Mouse (Mus musculus) NIH3T3 (cell line): ENCODE data around the gene Zswim5.

ENCODE experiments used
- DNase-seq: peaks from one replicate; pipeline ENCODE4 v3.0.0-alpha.2; 2012; ENCODE audit warnings: low read depth

Gene Zswim5

GRCm38 (mm10) chr4:116913318-116913717, 36.1 kb downstream of the Zswim5 start:
- DNase-seq = no peak

DNA sequence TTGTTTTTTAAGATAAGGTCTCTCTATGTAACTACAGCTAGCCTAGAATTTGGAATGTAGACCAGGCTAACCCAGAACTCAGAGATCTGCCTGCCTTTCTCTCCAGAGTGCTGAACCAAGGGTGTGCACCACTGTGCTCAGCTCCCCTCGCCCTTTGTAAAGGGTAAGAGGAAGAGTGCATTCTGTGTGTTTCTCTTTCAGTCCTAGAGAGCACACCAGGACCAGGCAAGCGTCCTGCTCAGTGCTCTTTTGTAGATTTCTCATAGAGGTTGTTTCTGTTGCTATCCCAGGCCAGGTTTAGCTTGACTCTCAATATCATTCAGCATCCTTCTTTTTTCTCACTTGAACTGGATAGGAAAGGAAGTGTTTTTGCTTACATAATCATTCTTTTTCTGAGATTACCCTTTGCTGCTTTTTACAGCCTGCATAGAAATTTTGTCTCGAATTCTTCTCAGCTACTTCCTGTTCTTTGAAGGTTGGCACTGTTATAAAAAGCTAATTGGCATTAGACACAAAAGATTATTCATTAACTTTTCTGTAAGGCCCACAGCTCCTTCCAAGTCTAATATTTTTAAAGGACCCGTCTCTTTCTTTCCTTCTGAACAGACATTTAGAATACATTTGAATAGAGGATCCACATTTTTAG, 51.0 kb downstream of the Zswim5 start:
- no peak for DNase-seq

GRCm38 (mm10) chr4:116939585-116939984, 62.4 kb downstream of the Zswim5 start:
- DNase-seq = no peak

DNA sequence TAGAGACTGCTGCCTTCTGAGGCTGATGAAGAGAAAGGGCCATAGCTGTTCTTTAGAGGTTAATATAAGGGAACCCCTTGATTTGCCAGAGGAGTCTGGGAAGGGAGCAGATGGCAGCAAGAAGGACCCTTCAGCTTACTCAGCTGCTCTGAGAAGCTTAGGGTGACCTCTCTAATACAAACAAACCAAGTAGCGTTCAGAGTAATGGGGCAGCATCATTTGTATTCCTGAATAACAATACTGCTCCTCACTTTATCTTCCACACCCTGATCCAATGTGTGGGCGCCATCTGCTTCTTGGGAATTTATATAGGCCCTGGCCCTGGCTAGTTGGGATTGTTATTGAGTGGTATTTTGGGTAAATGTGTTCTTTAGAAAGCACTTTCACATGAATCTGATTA, 65.5 kb downstream of the Zswim5 start:
- DNase-seq = no peak

GRCm38 (mm10) chr4:116944055-116944454, 66.9 kb downstream of the Zswim5 start:
- no peak for DNase-seq

GRCm38 (mm10) chr4:116951642-116952041, 74.5 kb downstream of the Zswim5 start:
- DNase-seq = peak; percentile 59

- no peak for DNase-seq
These were observed 77.8 kb downstream of the Zswim5 start for GRCm38 (mm10) chr4:116954951-116955350.

- DNase-seq = peak; percentile 23
These were observed 99.3 kb downstream of the Zswim5 start for GRCm38 (mm10) chr4:116976503-116976902.

DNA sequence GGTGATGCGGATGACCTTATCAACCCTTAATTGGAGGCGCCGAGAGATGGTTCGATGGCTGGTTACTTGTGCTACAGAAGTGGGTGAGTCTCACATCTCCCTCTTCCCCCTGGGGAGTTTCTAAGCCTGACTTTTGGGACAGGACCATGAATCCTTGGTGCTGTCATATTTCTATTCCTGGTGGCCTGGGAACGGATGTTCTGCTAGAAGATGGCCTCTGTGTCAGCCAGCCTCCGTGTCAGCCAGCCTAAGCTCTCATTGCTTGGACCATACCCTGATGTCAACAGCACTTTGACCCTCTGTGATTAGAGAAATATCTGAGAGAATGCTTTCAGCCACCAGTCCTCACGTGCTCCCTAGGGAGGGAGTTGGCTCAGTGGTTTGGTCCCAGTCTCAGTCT, 108.5 kb downstream of the Zswim5 start:
- no peak for DNase-seq

DNA sequence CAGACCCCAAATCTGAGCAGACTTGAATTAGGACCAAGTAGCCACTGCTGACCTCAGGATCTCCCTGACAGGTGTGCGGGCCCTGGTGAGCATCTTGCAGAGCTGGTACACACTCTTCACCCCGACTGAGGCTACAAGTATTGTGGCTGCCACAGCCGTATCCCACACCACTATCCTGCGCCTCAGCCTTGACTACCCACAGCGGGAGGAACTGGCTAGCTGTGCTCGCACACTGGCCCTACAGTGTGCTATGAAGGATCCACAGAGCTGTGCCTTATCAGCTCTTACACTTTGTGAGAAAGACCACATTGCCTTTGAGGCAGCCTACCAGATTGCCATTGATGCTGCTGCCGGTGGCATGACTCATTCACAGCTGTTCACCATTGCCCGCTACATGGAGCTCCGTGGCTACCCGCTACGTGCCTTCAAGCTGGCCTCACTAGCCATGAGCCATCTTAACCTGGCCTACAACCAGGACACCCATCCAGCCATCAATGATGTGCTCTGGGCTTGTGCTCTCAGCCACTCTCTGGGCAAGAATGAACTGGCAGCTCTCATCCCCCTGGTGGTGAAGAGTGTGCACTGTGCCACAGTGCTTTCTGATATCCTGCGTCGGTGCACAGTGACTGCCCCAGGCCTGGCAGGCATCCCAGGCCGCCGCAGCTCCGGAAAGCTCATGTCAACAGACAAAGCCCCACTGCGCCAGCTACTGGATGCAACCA, 109.4 kb downstream of the Zswim5 start:
- peak; percentile 50 for DNase-seq

GRCm38 (mm10) chr4:116987122-116987456, 109.9 kb downstream of the Zswim5 start:
- DNase-seq = no peak

GRCm38 (mm10) chr4:116989731-116990130, 112.6 kb downstream of the Zswim5 start:
- no peak for DNase-seq

DNA sequence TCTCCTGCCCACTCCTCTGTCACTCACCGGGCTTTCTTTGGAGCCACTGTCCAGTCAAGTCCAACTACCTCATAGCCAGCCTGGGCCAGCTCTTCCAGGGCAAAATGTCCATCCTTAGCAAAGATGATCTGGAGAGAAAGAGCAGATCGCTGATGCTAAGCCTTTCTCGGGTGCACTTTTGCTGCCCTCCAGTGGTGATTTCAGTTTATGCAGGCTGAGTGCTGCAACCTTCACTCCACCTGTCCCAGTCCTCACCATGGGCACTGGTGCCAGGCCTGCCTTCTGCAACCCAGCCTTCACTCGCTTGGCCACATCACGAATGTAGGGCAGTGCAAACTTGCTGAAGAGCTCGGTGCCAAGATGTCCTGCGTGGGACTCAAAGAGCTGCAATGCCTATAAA, 114.2 kb downstream of the Zswim5 start:
- peak; percentile 90 for DNase-seq

GRCm38 (mm10) chr4:116993672-116994621, 116.8 kb downstream of the Zswim5 start, which contains the start of gene Urod:
Gene Urod, minus strand, starts transcription at chr4:116994413.
- peak; percentile 98 for DNase-seq

DNA sequence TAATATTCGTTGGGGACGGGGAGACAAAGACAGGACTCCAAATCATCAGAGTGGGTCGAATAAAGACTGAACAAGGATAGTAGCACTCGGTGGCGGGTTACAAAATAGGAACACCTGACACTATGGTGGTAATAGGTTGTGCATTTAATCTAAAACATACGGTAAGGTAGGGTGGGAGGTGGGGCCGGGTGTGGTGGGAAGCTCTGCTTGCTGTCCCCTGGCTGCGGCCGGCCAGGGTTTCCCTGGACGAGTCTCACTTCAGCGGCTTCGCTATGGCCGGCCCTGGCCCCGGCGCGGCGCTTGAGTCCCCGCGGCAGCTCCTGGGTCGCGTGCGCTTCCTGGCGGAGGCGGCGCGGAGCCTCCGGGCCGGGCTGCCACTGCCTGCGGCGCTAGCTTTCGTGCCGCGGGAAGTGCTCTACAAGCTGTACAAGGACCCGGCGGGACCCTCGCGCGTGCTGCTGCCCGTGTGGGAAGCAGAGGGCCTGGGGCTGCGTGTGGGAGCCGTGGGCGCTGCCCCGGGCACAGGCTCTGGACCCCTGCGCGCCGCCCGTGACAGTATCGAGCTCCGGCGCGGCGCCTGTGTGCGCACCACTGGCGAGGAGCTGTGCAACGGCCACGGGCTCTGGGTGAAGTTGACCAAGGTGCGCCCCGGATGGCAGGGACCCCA, 118.1 kb downstream of the Zswim5 start, which contains the start of gene Hectd3:
TSS of gene Hectd3 (plus strand) at position 187 of the 667 bp plus-strand sequence.
- DNase-seq = peak; percentile 80

DNA sequence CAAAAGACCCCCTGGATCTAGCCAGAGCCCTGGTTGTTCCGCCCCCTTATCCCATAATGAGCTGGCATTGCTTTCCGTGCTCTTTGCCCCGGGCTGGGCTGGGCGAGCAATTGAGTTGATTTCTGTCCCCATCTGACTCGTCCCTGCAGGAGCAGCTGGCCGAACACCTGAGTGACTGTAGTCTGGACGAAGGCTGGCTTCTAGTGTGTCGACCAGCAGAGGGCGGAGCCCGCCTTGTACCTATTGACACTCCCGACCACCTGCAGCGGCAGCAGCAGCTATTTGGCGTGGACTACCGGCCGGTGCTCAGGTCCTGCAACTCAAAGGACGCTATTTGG, 118.6 kb downstream of the Zswim5 start:
- peak; percentile 63 for DNase-seq

DNA sequence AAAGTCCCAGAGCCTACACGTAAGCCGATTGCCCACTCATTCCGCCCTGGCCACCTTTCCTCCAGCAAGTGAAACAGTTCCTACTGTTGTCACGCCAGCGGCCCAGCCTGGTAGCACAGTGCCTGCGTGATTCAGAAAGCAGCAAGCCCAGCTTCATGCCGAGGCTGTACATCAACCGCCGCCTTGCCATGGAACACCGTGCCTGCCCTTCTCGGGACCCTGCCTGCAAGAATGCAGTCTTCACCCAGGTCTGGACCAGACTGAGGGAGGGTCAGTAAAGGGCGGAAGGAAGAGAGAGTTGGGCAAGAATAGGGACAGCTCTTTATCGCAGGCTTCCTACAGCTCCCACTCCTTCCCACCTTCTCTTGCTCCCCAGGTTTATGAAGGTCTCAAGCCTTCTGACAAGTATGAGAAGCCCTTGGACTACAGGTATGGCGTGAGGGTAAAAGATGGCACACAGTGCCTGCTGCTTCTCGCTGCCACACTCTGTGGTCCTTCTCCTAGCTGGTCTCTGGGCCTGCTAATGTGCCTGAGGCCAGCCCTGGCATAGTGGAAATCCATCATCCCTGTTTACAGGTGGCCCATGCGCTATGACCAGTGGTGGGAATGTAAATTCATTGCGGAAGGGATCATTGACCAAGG, 122.5 kb downstream of the Zswim5 start:
- DNase-seq = no peak

GRCm38 (mm10) chr4:117001957-117002356, 124.8 kb downstream of the Zswim5 start:
- DNase-seq = no peak

DNA sequence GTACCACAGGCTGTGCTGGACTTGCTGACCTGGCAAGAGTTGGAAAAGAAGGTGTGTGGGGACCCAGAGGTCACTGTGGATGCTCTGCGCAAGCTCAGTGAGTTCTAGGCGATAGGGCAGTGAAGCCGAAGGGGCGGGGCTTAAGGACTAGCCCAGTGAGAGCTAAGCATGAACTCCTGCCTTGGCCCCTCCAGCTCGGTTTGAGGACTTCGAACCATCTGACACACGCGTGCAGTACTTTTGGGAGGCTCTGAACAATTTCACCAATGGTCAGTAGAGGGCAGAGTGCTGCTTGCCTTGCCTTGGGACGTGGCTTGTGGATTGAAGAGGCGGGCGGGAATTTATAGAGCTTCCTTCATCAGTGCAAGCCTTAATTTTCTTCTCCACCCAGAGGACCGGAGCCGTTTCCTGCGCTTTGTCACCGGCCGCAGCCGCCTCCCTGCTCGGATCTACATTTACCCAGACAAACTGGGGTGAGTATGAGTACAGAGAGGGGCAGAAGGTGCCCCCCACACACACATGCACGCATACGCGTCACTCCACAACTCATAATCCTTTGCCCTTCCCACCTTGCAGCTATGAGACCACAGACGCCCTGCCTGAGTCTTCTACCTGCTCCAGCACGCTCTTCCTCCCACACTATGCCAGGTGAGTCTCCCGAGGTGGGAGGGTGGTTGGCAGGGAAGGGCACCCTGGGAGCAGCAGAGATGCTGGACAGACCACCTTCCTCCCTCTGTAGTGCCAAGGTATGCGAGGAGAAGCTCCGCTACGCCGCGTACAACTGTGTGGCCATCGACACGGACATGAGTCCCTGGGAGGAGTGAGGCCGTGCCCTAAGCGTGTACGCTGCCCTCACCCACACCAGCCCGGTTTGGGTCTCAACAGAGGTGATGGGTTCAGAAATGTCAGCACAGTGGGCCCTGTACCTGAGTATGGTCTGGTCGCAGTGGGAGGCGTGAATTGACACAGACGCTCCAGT, 125.7 kb downstream of the Zswim5 start:
- peak; percentile 88 for DNase-seq

- DNase-seq = no peak
These were observed 127.5 kb downstream of the Zswim5 start for GRCm38 (mm10) chr4:117004649-117005048.
